In genomic region chr8:120268541-120268980, GRCm38 (mm10) we compare ENCODE assay signal across 11 mouse cellular contexts. TPM values are rescaled to one million over a fixed set of nuclear protein-coding genes. Genes with fewer than 3 reads are reported as not detected.
A peak's percentile ranks its signal among the peaks of the same experiment; 100 is the strongest.
DNase-seq lines count a peak whose midpoint lies in the region; ATAC-seq and TF ChIP-seq lines count a peak whose summit lies in the region.
"Had no signal": no experiment of that assay in that cellular context is flagged by ENCODE, and none has a peak within 500 bp of the region (broad histone marks: within the 10 kb centered on the region; RNA-seq: fewer than 3 reads in every experiment).

No protein-coding gene starts in this region.

- no peak overlapping the region for H3K4me2 ChIP-seq in forebrain, embryonic 13.5 days
- H3K4me2 ChIP-seq in limb, embryonic 12.5 days: no peak overlapping the region

- H3K27me3 ChIP-seq in forebrain, embryonic 13.5 days: 0 out of 2 replicates have a peak, but pooled peaks cover 3% of the 10 kb centered on the region
- H3K27me3 ChIP-seq in limb, embryonic 12.5 days: no peaks in the 10 kb centered on the region
- H3K27me3 ChIP-seq in thymus, adult 2 months (ENCODE audit: control insufficient read depth, insufficient read depth, low read length): peaks cover 5% of the 10 kb centered on the region

- no peak overlapping the region for H3K9ac ChIP-seq in forebrain, embryonic 13.5 days
- no peak overlapping the region for H3K9ac ChIP-seq in limb, embryonic 12.5 days (replicated peaks)

- H3K27ac ChIP-seq in forebrain, embryonic 13.5 days: peak overlapping the region; percentile 31; the same call in 1 of the 2 replicates
- peak overlapping the region; percentile 97 for H3K27ac ChIP-seq in limb, embryonic 12.5 days
- no peak overlapping the region for H3K27ac ChIP-seq in thymus, adult 2 months (ENCODE audit: control insufficient read depth, insufficient read depth, low read length)

- H3K36me3 ChIP-seq in forebrain, embryonic 13.5 days (ENCODE audit: poor library complexity, severe bottlenecking): no peaks in the 10 kb centered on the region
- H3K36me3 ChIP-seq in limb, embryonic 12.5 days: no peaks in the 10 kb centered on the region
- no peaks in the 10 kb centered on the region for H3K36me3 ChIP-seq in thymus, adult 2 months (ENCODE audit: control insufficient read depth, insufficient read depth, low read length)

- H3K4me1 ChIP-seq in forebrain, embryonic 13.5 days: peaks cover 82% of the 10 kb centered on the region
- peaks cover 88% of the 10 kb centered on the region for H3K4me1 ChIP-seq in limb, embryonic 12.5 days (replicated peaks)
- H3K4me1 ChIP-seq in thymus, adult 2 months (replicated peaks; ENCODE audit: control insufficient read depth, insufficient read depth, low read length): peaks cover 15% of the 10 kb centered on the region; the same call in 1 of the 2 replicates

- no peak overlapping the region for H3K4me3 ChIP-seq in forebrain, embryonic 13.5 days
- no peak overlapping the region for H3K4me3 ChIP-seq in limb, embryonic 12.5 days (replicated peaks)
- no peak overlapping the region for H3K4me3 ChIP-seq in thymus, adult 2 months (ENCODE audit: control insufficient read depth, insufficient read depth, low read length)

- WGBS in forebrain, embryonic 13.5 days: 71% methylated on average over 19 of the region's 19 CpGs
- WGBS in limb, embryonic 12.5 days: 59% methylated on average over 19 of the region's 19 CpGs
- 36% methylated on average over 19 of the region's 19 CpGs for WGBS in thymus, adult 2 months

- no peak for ATAC-seq in cerebellum, adult (ENCODE audit: insufficient number of reproducible peaks, low FRiP score, low TSS enrichment)
- ATAC-seq in forebrain, embryonic 13.5 days: no peak
- no peak for ATAC-seq in limb, embryonic 12.5 days (ENCODE audit: insufficient number of reproducible peaks, insufficient read depth, low FRiP score, low TSS enrichment, low read depth)

- intact Hi-C loops in left cerebral cortex, postnatal 14 days (cut with DNase I): loop anchor here (5.0 kb wide), 1 partner anchor 91 kb away; the partner anchor contains the start of gene Fam92b

- no peaks in the 10 kb centered on the region for H3K9me3 ChIP-seq in forebrain, embryonic 13.5 days (replicated peaks)
- H3K9me3 ChIP-seq in limb, embryonic 12.5 days: no peaks in the 10 kb centered on the region

- no peak for TF ChIP-seq POLR2A in thymus, adult 2 months (IDR thresholded peaks at IDR 0.05; ENCODE audit: control insufficient read depth, extremely low read depth, insufficient read depth, low read length, poor library complexity)

- DNase-seq in cerebellum, postnatal 10 days: peak; percentile 81 to 87
- DNase-seq in left cerebral cortex, postnatal 14 days (ENCODE audit: low spot score in 2 of 2): peak; percentile 58 to 61
- no peak for DNase-seq in left cerebral cortex, adult 8-10 months (ENCODE audit: low spot score in 2 of 2)
- no peak for DNase-seq in thymus, adult 2 months
- DNase-seq in gastrocnemius, adult 8-10 months (ENCODE audit: low spot score in 2 of 2): no peak
- DNase-seq: heart, adult 11 months; layer of hippocampus, adult 9-11 months; lung, postnatal 36 days had no signal

- no peak for TF ChIP-seq CTCF in thymus, adult 2 months (IDR thresholded peaks at IDR 0.05; ENCODE audit: borderline replicate concordance, control insufficient read depth, extremely low read depth, insufficient read depth, low read length, poor library complexity)

RNA-seq across cellular contexts. Expression of gene Gse1, which starts 40.3 kb away (rescaled TPM):
- total RNA-seq in left cerebral cortex, postnatal 14 days (2021): 10 to 100 TPM; 49.0 to 57.3 TPM
- total RNA-seq in left cerebral cortex, adult 8-10 months (2022): 10 to 100 TPM; 71.5 to 78.0 (median 73.1) TPM
- 24.0 and 24.9 TPM in 2 replicates for polyA plus RNA-seq in forebrain, embryonic 13.5 days (2015; fragmentation: Nextera tagmentation; extraction: Ambion mirVana)
- 7.6 and 9.1 TPM in 2 replicates for polyA plus RNA-seq in limb, embryonic 12.5 days (2016; fragmentation: Nextera tagmentation; extraction: Ambion mirVana)
- 202 and 226 TPM in 2 replicates for polyA plus RNA-seq in thymus, adult 2 months (2012; rRNA removed)
- 10 to 100 TPM; 32.6 to 36.2 (median 34.6) TPM for total RNA-seq in gastrocnemius, adult 8-10 months (2022)

Comparison
In these comparisons a context has a peak if more than half of its experiments do, and no peak if none do; other contexts are left out.
1. DNase-seq: peak in cerebellum, postnatal 10 days (2 of 2) and left cerebral cortex, postnatal 14 days (2 of 2); none in left cerebral cortex, adult 8-10 months (0 of 2), thymus, adult 2 months (single experiment) and gastrocnemius, adult 8-10 months (0 of 2).